Mouse (Mus musculus) bone marrow, adult 2 months (tissue): Measurements from ENCODE around the gene Akap6.

Experiments
- CTCF ChIP-seq: fragments of 200-500 bp; IDR thresholded peaks from 2 replicates; pipeline ENCODE4 v1.5.1; 2011; ENCODE audit warnings: low read length, control low read depth; ENCODE audit not compliant: control insufficient read depth, insufficient read depth
- POLR2A ChIP-seq: fragments of 200-500 bp; IDR thresholded peaks from 2 replicates; pipeline ENCODE4 v1.6.1; 2011; ENCODE audit warnings: low read depth, mild to moderate bottlenecking, control low read depth, low read length, borderline replicate concordance; ENCODE audit not compliant: control insufficient read depth

- TF ChIP-seq CTCF (no peak), POLR2A (no peak)
Measured at GRCm38 (mm10) chr12:52938786-52939185, 239.6 kb downstream of the Akap6 start.
